Mouse (Mus musculus) layer of hippocampus, postnatal 14 days (tissue): ENCODE data around the gene 6030408B16Rik. TPM values are rescaled to one million over a fixed set of nuclear protein-coding genes. Genes with fewer than 3 reads are reported as not detected.

Source experiments
- DNase-seq, 2 experiments: peaks; one replicate each; pipeline ENCODE4 v3.0.0; 2021 to 2022; ENCODE audit warnings: low spot score in 2 of 2, mixed read lengths in 1 of 2
- total RNA-seq, 2 experiments: library from RNA; stranded (reverse); gene quantifications; 2 replicates each; pipeline ENCODE4 v1.2.3; 2021

6030408B16Rik gene
- total RNA-seq, 2 experiments from 2014 or later = 0.28 to 0.69 TPM

- DNase-seq = no peak
These were observed 2.1 kb downstream of the 6030408B16Rik start for GRCm38 (mm10) chr15:101295106-101295505.

- no peak for DNase-seq
These were observed 2.6 kb downstream of the 6030408B16Rik start for GRCm38 (mm10) chr15:101295616-101296015.

- no peak for DNase-seq
These were observed 3.1 kb downstream of the 6030408B16Rik start for GRCm38 (mm10) chr15:101296091-101296490.

- DNase-seq = no peak
These were observed 5.0 kb downstream of the 6030408B16Rik start for GRCm38 (mm10) chr15:101297988-101298387.

GRCm38 (mm10) chr15:101298550-101298949 lies 5.5 kb downstream of the 6030408B16Rik start:
- no peak for DNase-seq

GRCm38 (mm10) chr15:101299480-101299960 lies 6.5 kb downstream of the 6030408B16Rik start:
- no peak for DNase-seq

GRCm38 (mm10) chr15:101300128-101300527 lies 7.1 kb downstream of the 6030408B16Rik start:
- no peak for DNase-seq

- no peak for DNase-seq
These were observed 9.2 kb downstream of the 6030408B16Rik start for GRCm38 (mm10) chr15:101302201-101302600.

GRCm38 (mm10) chr15:101303830-101304229 lies 10.8 kb downstream of the 6030408B16Rik start:
- no peak for DNase-seq

- no peak for DNase-seq
These were observed 13.4 kb downstream of the 6030408B16Rik start for GRCm38 (mm10) chr15:101306459-101306858.

GRCm38 (mm10) chr15:101308440-101309348 lies 15.7 kb downstream of the 6030408B16Rik start:
- no peak for DNase-seq

- DNase-seq = no peak
These were observed 16.5 kb downstream of the 6030408B16Rik start for GRCm38 (mm10) chr15:101309493-101309892.

GRCm38 (mm10) chr15:101311087-101311770 lies 18.2 kb downstream of the 6030408B16Rik start:
- DNase-seq = peak in 1 of 2 experiments; percentile 57

GRCm38 (mm10) chr15:101312006-101312405 lies 19.0 kb downstream of the 6030408B16Rik start:
- no peak for DNase-seq

- DNase-seq = no peak
These were observed 22.4 kb downstream of the 6030408B16Rik start for GRCm38 (mm10) chr15:101315378-101315777.

GRCm38 (mm10) chr15:101315832-101316231 lies 22.8 kb downstream of the 6030408B16Rik start:
- peak; percentile 94 for DNase-seq

- DNase-seq = no peak
These were observed 23.4 kb downstream of the 6030408B16Rik start for GRCm38 (mm10) chr15:101316279-101316912.

- DNase-seq = no peak
These were observed 24.2 kb downstream of the 6030408B16Rik start for GRCm38 (mm10) chr15:101316913-101317813.

GRCm38 (mm10) chr15:101317814-101318500 lies 24.9 kb downstream of the 6030408B16Rik start:
- DNase-seq = no peak
